Mouse (Mus musculus): ENCODE results near the gene Klhl1. TPM values are rescaled to one million over a fixed set of nuclear protein-coding genes. Genes with fewer than 3 reads are reported as not detected.

The Klhl1 gene
- polyA plus RNA-seq (2015; fragmentation: Nextera tagmentation; extraction: Ambion mirVana), result 2.2 and 3.1 TPM in 2 replicates

DNA sequence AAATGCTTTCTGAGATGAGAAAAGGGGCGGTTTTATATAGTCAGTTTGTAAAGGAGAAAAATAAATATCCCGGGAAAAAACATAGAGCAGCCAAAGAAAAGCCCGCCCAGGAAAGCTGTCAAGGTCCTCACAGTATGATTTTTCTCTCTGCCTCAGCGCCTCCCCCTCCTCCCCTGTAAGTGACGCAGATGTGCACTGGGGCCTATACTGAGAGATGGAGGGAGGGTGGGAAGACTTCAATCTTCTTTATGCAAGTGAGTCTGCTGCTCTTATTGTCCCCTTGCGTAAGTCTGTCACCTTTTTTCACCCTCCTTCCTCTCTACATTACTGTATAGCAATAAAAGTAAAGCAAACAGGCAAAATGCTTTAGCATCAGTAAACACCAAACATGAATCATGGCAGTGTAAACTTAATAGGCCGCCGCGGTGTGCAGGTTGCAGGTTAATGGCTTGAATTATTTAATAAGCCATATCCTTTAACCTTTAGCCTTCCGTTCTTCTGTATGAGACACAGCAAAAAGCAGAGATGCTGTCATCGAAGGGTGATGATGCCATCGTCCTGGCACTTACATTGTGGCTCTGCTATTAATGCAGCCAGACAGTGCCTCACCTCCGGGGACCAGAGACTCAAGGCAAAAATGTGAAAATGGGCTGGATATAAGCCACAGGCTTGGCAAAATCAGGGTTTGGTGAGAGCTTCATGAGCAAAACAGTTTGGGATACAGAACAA is at the start of gene Klhl1:
TSS of gene Klhl1 (minus strand) at position 149 of the 729 bp plus-strand sequence.
- no peaks in the 10 kb centered on the region for H3K9me3 ChIP-seq (ENCODE audit: control insufficient read depth, low read length)
- peak within 1 kb of the TSS; percentile 53 for H3K9ac ChIP-seq (replicated peaks; ENCODE audit: low read depth, low read length)
- no peaks in the 10 kb centered on the region for H3K27me3 ChIP-seq (replicated peaks; ENCODE audit: control insufficient read depth, insufficient read depth, low read length)
- peak; percentile 93 for ATAC-seq
- no peaks in the 10 kb centered on the region for H3K36me3 ChIP-seq (ENCODE audit: control insufficient read depth, insufficient read depth)
- H3K4me2 ChIP-seq (ENCODE audit: low read length), result peak within 1 kb of the TSS; percentile 92
- H3K4me1 ChIP-seq (replicated peaks; ENCODE audit: control insufficient read depth, insufficient read depth, low read length), result peaks cover 10% of the 10 kb centered on the region
- H3K4me3 ChIP-seq (replicated peaks; ENCODE audit: low read length), result peak within 1 kb of the TSS; percentile 53
- 36% methylated on average over 13 of the region's 13 CpGs for WGBS
- 0 out of 2 replicates have a peak within 1 kb of the TSS, but pooled peaks have one; percentile 11 for H3K27ac ChIP-seq (ENCODE audit: low read length)

DNA sequence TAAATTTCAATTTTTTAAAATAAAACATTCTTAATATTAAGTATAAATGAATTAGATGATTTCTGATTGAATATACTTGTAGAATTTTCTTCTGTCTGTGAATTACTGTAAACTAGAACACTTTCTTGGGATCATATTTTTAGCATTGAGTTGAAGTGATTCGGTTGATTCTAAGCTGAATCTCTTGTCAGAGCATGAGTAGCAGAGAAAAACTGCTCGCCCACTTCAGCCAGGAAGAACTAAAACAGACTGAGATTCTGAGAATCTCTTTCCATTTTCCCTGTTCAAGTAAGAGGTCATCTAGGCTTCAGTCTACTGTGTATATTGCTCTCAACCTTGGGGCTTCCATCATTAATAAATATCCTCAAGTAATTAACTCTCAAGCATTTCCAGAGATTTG is 34.8 kb upstream of the Klhl1 start:
- Histone ChIP-seq H3K9me3 (ENCODE audit: control insufficient read depth, low read length) (no peaks in the 10 kb centered on the region), H3K27ac (ENCODE audit: low read length) (no peak overlapping the region), H3K4me3 (replicated peaks; ENCODE audit: low read length) (no peak overlapping the region), H3K4me2 (ENCODE audit: low read length) (no peak overlapping the region), H3K27me3 (replicated peaks; ENCODE audit: control insufficient read depth, insufficient read depth, low read length) (no peaks in the 10 kb centered on the region), H3K9ac (replicated peaks; ENCODE audit: low read depth, low read length) (no peak overlapping the region), H3K4me1 (replicated peaks; ENCODE audit: control insufficient read depth, insufficient read depth, low read length) (no peaks in the 10 kb centered on the region), H3K36me3 (ENCODE audit: control insufficient read depth, insufficient read depth) (no peaks in the 10 kb centered on the region)
- no peak for ATAC-seq
- WGBS, result 93% methylated on average over 2 of the region's 2 CpGs

DNA sequence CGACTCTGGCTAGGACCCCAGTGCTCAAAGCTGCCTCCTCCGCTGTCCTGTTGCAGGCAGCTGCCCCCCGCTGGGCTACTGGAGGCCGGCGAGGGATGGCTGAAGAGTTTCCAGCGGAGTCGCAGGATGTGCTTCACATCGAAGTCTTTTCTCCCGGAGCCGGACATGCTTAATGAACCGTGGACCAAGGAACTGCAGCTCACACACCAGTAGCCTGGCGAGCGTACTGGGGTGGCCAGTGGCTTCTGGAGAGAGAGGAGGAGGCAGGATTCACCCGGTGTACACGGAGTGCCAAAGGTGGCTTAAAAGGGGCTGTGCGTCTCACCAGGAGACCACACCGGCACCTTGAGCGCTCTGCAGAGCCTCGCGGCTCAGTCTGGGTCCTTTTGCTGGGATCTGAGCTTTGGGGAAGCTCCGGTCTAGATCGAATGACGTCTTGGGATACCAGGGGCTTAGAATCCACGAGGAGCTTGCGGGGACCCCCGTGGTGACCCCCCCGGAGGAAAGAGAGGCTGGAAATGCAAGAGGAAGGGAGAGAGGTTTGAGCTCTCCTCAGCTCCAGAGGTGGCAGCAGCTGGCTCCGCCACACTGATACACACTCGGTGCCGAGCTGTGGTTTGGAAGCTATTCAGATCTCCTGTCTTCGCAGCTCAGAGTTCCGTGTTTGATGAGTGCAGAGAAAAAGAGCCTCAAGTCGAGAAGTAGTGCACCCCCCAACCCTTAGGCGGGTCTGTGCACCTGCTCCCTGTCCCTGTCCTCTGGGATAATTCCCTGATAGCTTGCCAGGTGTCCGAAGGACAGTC is 550 bp downstream of the Klhl1 start:
- H3K9ac ChIP-seq (replicated peaks; ENCODE audit: low read depth, low read length), result peak overlapping the region; percentile 53
- under 1% methylated on average over 35 of the region's 35 CpGs for WGBS
- peak overlapping the region; percentile 53 for H3K4me3 ChIP-seq (replicated peaks; ENCODE audit: low read length)
- peak; percentile 89 for ATAC-seq
- peak overlapping the region; percentile 92 for H3K4me2 ChIP-seq (ENCODE audit: low read length)
- H3K9me3 ChIP-seq (ENCODE audit: control insufficient read depth, low read length), result no peaks in the 10 kb centered on the region
- H3K27me3 ChIP-seq (replicated peaks; ENCODE audit: control insufficient read depth, insufficient read depth, low read length), result no peaks in the 10 kb centered on the region
- H3K36me3 ChIP-seq (ENCODE audit: control insufficient read depth, insufficient read depth), result no peaks in the 10 kb centered on the region
- H3K4me1 ChIP-seq (replicated peaks; ENCODE audit: control insufficient read depth, insufficient read depth, low read length), result peaks cover 10% of the 10 kb centered on the region
- 0 out of 2 replicates have a peak overlapping the region, but pooled peaks have one; percentile 11 for H3K27ac ChIP-seq (ENCODE audit: low read length)

DNA sequence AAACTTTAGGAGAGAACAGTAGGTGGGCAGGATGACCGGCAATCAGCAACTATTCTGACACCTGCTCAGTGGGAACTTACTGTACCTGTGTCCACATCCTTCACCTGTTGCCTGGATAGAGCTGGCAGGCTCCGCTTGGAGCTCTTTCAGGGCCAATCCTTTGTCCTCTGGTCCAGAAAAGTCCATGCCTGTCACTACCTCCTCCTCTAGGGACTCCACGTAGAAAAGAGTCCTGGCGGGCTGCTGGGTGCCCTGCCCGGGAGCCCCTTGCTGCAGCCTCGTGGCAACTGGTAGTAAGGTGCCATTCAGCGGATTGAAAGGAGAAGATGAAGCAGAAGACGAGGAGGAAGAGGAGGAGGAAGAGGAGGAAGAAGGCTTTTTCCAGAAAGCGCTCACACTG is 1.2 kb downstream of the Klhl1 start:
- peak; percentile 41; the same call in 1 of the 2 replicates for ATAC-seq
- 1% methylated on average over 9 of the region's 9 CpGs for WGBS
- H3K27ac ChIP-seq (ENCODE audit: low read length), result no peak overlapping the region

DNA sequence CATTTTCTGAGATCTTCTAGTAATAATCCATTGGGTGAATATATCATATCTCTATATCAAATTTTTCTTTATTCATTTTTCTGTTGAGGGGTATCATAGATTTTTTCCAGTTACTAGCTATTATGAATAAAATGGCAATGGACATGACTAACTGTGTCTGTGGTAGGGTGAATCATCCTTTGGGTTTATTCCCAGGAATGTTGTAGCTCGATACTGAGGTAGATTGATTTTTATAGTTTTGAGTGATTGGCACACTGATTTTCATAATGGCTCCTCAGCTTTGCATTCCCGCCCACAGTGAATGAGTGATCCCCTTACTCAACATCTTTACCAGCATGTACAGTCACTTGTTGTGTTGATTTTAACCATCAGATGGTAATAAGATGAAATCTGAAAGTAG is 19.0 kb downstream of the Klhl1 start:
- H3K36me3 ChIP-seq (ENCODE audit: control insufficient read depth, insufficient read depth), result no peaks in the 10 kb centered on the region
- no peak overlapping the region for H3K4me2 ChIP-seq (ENCODE audit: low read length)
- ATAC-seq, result no peak
- no peaks in the 10 kb centered on the region for H3K27me3 ChIP-seq (replicated peaks; ENCODE audit: control insufficient read depth, insufficient read depth, low read length)
- no peak overlapping the region for H3K4me3 ChIP-seq (replicated peaks; ENCODE audit: low read length)
- no peaks in the 10 kb centered on the region for H3K4me1 ChIP-seq (replicated peaks; ENCODE audit: control insufficient read depth, insufficient read depth, low read length)
- H3K9ac ChIP-seq (replicated peaks; ENCODE audit: low read depth, low read length), result no peak overlapping the region
- 91% methylated on average over 2 of the region's 2 CpGs for WGBS
- H3K9me3 ChIP-seq (ENCODE audit: control insufficient read depth, low read length), result no peaks in the 10 kb centered on the region
- H3K27ac ChIP-seq (ENCODE audit: low read length), result no peak overlapping the region

More for the DNA sequence above, 1.2 kb downstream of the Klhl1 start:
- H3K27me3 ChIP-seq (replicated peaks; ENCODE audit: control insufficient read depth, insufficient read depth, low read length), result no peaks in the 10 kb centered on the region
- H3K4me3 ChIP-seq (replicated peaks; ENCODE audit: low read length), result peak overlapping the region; percentile 53
- peak overlapping the region; percentile 53 for H3K9ac ChIP-seq (replicated peaks; ENCODE audit: low read depth, low read length)
- H3K36me3 ChIP-seq (ENCODE audit: control insufficient read depth, insufficient read depth), result no peaks in the 10 kb centered on the region
- peaks cover 10% of the 10 kb centered on the region for H3K4me1 ChIP-seq (replicated peaks; ENCODE audit: control insufficient read depth, insufficient read depth, low read length)
- no peaks in the 10 kb centered on the region for H3K9me3 ChIP-seq (ENCODE audit: control insufficient read depth, low read length)
- peak overlapping the region; percentile 92 for H3K4me2 ChIP-seq (ENCODE audit: low read length)

DNA sequence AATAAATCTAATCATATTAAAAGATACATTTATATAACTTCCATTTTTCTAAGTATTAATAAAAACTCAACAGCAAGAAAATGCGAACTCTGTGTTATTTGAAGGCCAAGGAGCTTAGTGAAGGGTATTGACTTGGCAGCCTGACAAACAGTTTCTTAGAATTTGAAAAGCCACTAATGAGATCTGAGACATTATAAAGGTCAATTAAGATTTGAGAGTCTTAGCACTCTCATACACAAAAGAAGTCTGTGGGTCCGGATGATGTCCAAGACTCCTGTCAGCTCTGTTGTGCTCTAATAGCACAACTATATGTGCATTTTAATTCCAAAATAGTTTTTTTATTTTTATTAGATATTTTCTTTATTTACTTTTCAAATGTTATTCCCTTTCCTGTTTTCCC is 47.1 kb downstream of the Klhl1 start:
- Histone ChIP-seq H3K4me1 (replicated peaks; ENCODE audit: control insufficient read depth, insufficient read depth, low read length) (no peaks in the 10 kb centered on the region; the same call in 1 of the 2 replicates), H3K36me3 (ENCODE audit: control insufficient read depth, insufficient read depth) (no peaks in the 10 kb centered on the region), H3K27me3 (replicated peaks; ENCODE audit: control insufficient read depth, insufficient read depth, low read length) (no peaks in the 10 kb centered on the region), H3K9ac (replicated peaks; ENCODE audit: low read depth, low read length) (no peak overlapping the region), H3K27ac (ENCODE audit: low read length) (no peak overlapping the region), H3K9me3 (ENCODE audit: control insufficient read depth, low read length) (no peaks in the 10 kb centered on the region), H3K4me2 (ENCODE audit: low read length) (no peak overlapping the region), H3K4me3 (replicated peaks; ENCODE audit: low read length) (no peak overlapping the region)
- 11% methylated on average over 2 of the region's 2 CpGs for WGBS
- peak; percentile 73 for ATAC-seq

DNA sequence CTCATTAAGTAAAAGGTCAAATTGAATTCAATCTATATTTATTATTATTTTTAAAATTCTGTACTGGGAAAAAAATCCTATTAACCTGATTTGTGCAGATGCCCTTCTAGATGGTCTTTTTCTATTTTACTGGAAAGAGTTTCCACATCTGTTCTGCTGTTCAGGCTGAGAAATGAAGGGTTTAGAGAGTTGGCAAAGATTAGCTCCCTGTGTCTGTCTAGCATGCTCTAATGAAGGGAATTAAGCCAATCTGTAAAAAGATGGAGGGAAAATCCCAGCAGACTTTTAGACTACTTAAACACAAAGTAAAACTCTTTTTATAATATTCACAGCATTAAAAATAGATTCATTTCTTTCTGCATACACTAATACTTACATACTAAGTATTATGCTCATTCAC is 47.6 kb downstream of the Klhl1 start:
- Histone ChIP-seq H3K27me3 (replicated peaks; ENCODE audit: control insufficient read depth, insufficient read depth, low read length) (no peaks in the 10 kb centered on the region), H3K9ac (replicated peaks; ENCODE audit: low read depth, low read length) (no peak overlapping the region), H3K9me3 (ENCODE audit: control insufficient read depth, low read length) (no peaks in the 10 kb centered on the region), H3K36me3 (ENCODE audit: control insufficient read depth, insufficient read depth) (no peaks in the 10 kb centered on the region), H3K4me2 (ENCODE audit: low read length) (no peak overlapping the region), H3K4me3 (replicated peaks; ENCODE audit: low read length) (no peak overlapping the region), H3K27ac (ENCODE audit: low read length) (no peak overlapping the region), H3K4me1 (replicated peaks; ENCODE audit: control insufficient read depth, insufficient read depth, low read length) (no peaks in the 10 kb centered on the region; the same call in 1 of the 2 replicates)
- ATAC-seq, result no peak

DNA sequence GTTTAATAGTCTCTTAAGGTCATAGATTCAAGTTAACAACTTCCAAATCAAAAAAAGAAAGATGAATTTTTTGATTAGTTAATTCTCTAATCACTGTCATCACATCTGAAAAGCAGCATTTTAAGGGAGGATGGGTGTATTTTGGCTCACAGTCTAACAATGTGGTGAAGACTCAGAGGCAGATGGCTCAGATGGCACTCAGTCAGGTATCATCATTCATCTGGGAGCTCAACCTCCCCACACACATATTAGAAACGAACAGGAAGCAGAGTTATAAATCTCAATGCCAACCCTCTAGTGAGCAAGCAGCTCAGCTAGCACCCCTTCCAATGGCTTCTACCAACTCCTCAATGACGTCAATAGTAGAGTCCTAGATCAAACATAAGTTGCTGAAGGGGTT is 57.1 kb downstream of the Klhl1 start:
- no peaks in the 10 kb centered on the region for H3K36me3 ChIP-seq (ENCODE audit: control insufficient read depth, insufficient read depth)
- no peak overlapping the region for H3K9ac ChIP-seq (replicated peaks; ENCODE audit: low read depth, low read length)
- peak; percentile 31; the same call in 1 of the 2 replicates for ATAC-seq
- H3K4me2 ChIP-seq (ENCODE audit: low read length), result no peak overlapping the region
- 74% methylated on average over 2 of the region's 2 CpGs for WGBS
- H3K9me3 ChIP-seq (ENCODE audit: control insufficient read depth, low read length), result no peaks in the 10 kb centered on the region
- no peak overlapping the region for H3K4me3 ChIP-seq (replicated peaks; ENCODE audit: low read length)
- no peak overlapping the region for H3K27ac ChIP-seq (ENCODE audit: low read length)
- H3K4me1 ChIP-seq (replicated peaks; ENCODE audit: control insufficient read depth, insufficient read depth, low read length), result no peaks in the 10 kb centered on the region
- H3K27me3 ChIP-seq (replicated peaks; ENCODE audit: control insufficient read depth, insufficient read depth, low read length), result no peaks in the 10 kb centered on the region

DNA sequence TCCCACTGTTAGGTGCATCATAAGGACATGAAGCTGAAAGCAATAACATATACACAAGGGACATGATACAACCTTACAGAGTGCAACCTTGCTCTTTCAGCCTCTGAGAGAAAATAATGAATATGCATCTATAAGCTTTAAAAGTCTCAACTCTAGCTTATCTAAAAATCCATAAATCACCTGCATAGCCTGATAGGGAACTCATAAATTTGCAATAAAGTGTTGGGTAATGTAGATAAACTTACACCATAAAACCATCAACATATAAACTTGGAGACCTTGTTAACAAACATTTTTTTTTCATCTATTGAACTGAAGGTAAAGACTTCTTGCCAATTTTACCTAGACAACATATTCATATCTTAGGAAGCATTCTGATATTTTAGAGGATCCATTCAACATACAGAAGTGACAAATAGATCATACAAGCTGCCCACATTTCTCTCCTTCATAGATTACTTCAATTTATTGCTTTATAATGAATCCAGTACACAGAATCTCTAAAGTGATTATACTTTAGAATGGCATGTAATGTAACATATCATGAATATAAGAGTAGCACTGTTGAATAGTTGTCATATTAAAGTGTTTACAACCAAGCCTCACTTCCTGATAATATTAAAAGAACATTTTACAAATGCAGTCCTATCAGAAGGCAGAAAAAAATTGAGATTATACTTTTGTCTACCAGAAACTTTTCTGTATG is 126.7 kb downstream of the Klhl1 start:
- Histone ChIP-seq H3K27me3 (replicated peaks; ENCODE audit: control insufficient read depth, insufficient read depth, low read length) (no peaks in the 10 kb centered on the region), H3K9ac (replicated peaks; ENCODE audit: low read depth, low read length) (no peak overlapping the region), H3K4me3 (replicated peaks; ENCODE audit: low read length) (no peak overlapping the region), H3K4me2 (ENCODE audit: low read length) (no peak overlapping the region), H3K27ac (ENCODE audit: low read length) (no peak overlapping the region), H3K4me1 (replicated peaks; ENCODE audit: control insufficient read depth, insufficient read depth, low read length) (no peaks in the 10 kb centered on the region), H3K9me3 (ENCODE audit: control insufficient read depth, low read length) (no peaks in the 10 kb centered on the region), H3K36me3 (ENCODE audit: control insufficient read depth, insufficient read depth) (no peaks in the 10 kb centered on the region)
- no peak for ATAC-seq
